Mouse (Mus musculus): Measurements from ENCODE around the gene Gm45717.
"Not testable (repeated sequence)": the region's sequence is repeated elsewhere in the genome, so short reads cannot be mapped to it uniquely, and the experiment has no call there.

The Gm45717 gene

GRCm38 (mm10) chr7:140968710-140969109 lies 13.0 kb upstream of the Gm45717 start:
- not testable (repeated sequence) for DNase-seq (ENCODE audit: low read depth, low spot score)

- no peak for DNase-seq (ENCODE audit: low read depth, low spot score)
These were observed 12.3 kb upstream of the Gm45717 start for GRCm38 (mm10) chr7:140967862-140968591.

DNA sequence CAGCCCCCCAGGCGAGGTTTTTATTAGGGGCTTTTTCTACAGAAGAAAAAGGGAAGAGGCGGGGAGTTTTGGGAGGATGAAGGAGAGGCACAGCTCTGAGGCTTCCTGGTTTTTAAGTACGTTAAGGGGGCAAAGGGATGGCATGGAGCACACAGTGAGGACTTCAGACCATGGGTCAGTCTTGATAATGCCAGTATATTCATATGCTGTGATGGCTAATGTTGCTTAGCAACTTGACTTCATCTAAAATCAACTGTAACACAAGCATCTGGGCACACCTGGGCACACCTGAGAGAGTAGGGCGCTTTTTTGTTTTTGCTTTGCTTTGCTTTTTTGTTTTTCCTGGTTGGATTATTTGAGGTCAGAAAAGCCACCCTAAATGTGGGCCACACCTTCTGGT lies 11.2 kb upstream of the Gm45717 start, which contains the start of gene Ifitm1:
Ifitm1 (plus strand) TSS at position 301 of the 400 bp plus-strand sequence.
- DNase-seq (ENCODE audit: low read depth, low spot score) = no peak

DNA sequence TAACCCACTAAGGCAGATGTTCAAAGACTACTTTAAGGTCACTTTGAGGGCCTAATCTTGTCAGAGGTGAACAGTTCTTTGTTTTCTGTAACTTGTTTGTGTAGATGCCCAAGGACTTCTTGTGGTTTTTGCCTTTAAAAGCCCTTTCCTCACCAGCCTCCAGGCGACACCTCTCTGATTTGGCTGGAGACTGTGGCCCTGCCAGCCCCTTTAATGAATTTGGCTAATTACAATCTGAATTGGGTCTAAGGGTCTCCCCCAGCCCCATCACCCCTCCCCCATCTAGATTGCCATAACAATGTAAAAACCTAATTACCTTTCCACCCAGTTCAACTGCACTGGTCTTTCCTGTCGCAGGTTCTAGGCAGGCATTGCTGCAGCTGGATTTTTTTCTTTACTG lies 7.0 kb upstream of the Gm45717 start:
- no peak for DNase-seq (ENCODE audit: low read depth, low spot score)

- no peak for DNase-seq (ENCODE audit: low read depth, low spot score)
These were observed 5.7 kb upstream of the Gm45717 start for GRCm38 (mm10) chr7:140961416-140961815.

- no peak for DNase-seq (ENCODE audit: low read depth, low spot score)
These were observed 4.3 kb upstream of the Gm45717 start for GRCm38 (mm10) chr7:140960026-140960425.

DNA sequence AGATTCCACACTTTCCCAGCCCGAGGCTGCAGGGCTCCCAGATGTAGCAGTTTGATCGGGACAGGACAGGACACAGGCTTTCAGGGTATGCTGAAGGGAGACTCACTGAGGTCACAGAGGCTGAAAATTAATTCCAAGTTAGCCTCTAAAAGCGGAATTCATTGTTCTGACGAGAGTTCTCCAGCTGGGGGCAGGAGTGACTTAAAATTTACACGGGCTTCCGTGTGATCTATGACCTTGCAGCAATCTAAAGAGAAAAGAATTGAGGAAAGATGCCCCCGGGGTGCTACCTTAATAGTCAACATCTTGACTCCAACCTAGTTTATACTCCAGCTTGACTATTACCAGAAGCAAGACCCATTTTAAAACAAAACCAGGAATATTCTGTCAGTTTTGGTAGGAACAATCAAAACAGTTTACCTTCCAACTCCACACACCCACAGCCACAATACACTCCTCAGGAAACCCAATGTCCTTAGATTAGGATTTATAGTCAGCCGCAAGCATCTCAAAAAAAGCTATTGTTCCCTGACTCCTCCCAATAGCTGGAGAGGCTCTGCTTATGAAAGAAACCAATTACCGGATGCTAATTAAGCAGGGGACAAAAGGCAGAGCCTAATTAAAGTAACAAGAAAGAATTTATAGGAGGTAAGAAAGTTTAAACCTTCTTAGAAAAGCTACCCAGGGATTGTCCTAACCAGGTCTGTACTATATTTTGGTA lies 3.6 kb upstream of the Gm45717 start:
- DNase-seq (ENCODE audit: low read depth, low spot score) = no peak

DNA sequence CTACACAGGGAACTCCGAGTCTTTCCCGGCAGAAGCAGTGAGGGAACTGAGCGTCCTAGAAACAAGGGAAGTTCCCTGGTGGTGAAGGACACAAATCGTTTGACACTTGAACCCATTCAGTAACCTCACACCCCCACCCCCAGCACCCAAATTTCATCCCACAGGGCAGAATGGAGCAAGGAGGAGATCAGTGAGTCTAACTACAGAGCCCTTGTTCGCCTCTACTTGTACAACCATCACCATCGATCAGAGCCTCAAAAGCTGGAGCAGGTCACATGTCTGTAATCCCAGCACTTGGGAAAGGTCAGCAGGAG lies 776 bp upstream of the Gm45717 start:
- no peak for DNase-seq (ENCODE audit: low read depth, low spot score)

DNA sequence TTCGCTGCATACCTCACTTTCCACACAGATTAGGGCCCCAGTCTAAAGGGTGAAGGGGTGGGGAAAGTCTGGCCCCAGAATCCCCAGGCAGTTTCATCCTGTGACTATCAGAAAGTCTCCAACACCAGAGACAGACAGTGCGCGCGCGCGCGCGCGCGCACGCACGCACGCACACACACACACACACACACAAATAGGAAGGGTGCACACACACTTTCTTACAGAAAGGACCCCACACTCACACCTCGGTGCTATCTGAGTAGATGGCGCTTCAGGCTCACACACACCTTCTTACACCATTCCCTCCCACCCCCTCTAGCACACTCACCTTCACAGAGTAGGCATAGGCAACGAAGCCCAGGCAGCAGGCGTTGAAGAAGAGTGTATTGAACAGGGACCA lies 395 bp downstream of the Gm45717 start:
- DNase-seq (ENCODE audit: low read depth, low spot score) = no peak

DNA sequence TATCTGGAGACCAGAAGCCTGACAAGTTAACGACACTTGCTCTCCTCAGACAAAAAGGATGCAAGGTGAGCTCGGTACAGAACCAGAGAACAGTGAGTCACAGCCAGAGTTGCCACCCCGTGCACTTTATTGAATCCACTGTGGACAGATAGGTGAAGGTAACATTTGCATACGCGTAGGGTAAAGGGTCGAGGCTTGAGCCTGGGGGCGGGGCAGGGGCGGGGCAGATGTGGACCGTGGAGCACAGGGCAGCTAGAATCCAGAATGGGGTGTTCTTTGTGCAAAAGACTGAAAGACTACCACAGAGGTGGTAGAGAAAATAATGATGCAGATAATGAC lies 1.0 kb downstream of the Gm45717 start:
- DNase-seq (ENCODE audit: low read depth, low spot score) = no peak

DNA sequence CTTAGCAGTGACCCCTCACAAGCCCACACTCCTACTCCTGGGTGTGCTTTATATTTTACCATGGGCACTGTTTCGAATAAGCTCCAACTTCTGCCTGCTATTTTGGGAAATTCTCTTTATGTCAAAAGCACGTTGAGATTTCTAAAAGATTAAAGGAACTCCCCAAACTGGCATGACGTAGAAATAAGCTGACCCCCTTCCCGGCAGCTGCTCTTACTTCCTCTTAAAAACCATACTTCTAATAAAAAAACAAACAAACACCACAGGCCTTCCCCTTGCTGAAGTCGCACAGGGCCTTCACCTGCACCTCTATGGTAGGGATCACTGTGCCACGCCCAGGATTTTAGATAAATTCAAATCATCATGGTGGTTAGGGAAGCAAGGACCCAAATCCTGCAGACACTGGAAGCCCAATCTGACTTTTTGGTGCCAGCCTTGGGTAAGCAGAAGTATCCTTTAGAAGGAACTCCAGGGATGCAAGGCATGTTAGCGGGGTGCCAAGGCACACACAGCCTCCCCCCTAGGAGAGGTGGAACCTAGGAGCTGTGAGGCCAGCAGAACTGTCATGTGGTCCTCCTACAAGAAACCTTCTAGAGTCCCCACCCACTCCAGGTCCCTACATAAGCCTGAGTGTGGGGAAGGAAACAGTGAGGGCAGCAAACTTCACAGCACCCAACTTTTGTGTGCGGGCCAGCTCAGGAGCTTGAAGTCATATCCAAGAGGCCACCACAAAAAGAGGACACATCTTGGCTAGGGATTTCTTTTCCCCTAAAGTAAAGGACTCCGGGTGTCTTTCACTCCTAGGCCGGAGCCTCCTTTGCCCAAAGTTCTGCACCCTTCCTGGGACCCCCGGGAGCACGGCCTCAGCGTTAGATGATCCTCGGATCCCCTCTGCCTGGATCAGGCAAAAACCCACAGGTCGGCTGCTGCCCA lies 1.7 kb downstream of the Gm45717 start:
- no peak for DNase-seq (ENCODE audit: low read depth, low spot score)

GRCm38 (mm10) chr7:140953133-140953532 lies 2.6 kb downstream of the Gm45717 start:
- DNase-seq (ENCODE audit: low read depth, low spot score) = no peak

- DNase-seq (ENCODE audit: low read depth, low spot score) = no peak
These were observed 3.3 kb downstream of the Gm45717 start for GRCm38 (mm10) chr7:140952441-140952840.

GRCm38 (mm10) chr7:140951765-140952164 lies 4.0 kb downstream of the Gm45717 start:
- DNase-seq (ENCODE audit: low read depth, low spot score) = no peak

DNA sequence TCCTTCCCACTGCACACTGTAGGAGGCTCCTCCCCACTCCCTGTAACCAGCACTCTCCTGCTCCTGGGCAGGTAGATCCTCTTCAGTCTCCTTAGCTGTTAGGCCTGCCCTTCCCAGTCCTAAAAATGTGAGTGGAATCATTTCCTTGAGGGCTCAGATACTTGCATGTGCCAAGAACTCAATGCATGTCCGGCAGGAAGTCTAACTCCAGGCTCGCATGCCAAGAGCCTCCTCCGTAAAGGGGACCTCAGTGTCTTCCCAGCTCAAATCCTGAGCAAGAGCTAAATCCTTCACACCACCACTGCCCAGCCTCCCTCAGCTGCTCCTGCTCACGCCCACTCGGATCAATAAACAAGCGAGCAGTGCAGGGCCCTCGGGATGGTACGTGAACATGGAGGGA lies 4.7 kb downstream of the Gm45717 start:
- DNase-seq (ENCODE audit: low read depth, low spot score) = no peak

DNA sequence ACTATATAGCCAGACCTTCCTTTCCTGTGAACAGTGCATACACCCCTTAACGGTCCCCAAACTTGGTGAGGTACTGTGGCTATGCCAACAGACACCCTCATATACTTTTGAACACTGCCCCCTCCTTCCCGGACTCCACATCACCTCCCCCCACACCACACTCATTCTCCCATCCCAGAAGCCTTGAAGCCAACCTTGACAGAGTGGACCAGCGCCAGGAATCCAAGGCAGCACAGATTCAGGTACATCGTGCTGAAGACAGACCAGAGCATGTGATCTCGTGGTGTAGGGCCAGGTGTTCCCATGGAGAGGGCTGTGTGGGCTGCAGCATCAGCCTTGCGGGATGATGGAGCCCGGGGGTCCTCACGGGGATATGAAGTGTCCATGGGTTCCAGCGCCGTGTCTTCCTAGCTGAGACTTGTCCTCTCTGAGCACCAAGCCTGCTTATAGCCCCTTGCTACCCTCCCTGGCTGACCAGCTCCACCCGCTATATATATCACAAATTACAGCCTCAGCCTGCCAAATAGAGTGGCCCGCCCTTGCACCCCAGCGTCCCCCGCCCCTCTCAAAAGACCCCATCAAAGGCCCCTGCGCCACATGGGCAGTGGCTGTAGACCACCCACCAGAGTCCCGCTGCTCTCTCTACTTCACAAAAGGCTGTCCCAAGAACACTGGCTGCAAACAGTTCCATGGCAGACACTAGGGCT lies 5.8 kb downstream of the Gm45717 start, which contains the start of gene Ifitm5:
Ifitm5 (minus strand) TSS at position 468 of the 707 bp plus-strand sequence.
- DNase-seq (ENCODE audit: low read depth, low spot score) = no peak

GRCm38 (mm10) chr7:140949255-140949654 lies 6.5 kb downstream of the Gm45717 start:
- no peak for DNase-seq (ENCODE audit: low read depth, low spot score)

DNA sequence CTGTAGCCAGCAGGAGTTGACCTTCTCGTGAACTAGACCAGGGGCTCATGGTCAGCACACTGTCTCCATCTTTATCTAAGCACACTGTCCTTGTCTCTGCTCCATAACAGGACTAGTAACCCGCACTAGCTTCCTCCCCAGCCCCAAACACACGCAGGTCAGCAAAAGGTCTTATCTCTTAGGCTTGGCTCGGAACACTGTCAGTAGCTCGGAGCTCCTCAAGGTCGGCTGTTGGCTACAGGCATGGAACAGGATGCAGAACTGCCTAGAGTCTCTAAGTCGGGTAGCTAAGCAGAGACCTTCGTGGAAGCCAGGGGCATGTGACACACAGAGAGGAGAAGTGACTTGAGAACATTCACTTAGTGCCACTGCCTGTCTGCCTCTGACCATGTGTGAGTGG lies 7.6 kb downstream of the Gm45717 start:
- DNase-seq (ENCODE audit: low read depth, low spot score) = no peak

DNA sequence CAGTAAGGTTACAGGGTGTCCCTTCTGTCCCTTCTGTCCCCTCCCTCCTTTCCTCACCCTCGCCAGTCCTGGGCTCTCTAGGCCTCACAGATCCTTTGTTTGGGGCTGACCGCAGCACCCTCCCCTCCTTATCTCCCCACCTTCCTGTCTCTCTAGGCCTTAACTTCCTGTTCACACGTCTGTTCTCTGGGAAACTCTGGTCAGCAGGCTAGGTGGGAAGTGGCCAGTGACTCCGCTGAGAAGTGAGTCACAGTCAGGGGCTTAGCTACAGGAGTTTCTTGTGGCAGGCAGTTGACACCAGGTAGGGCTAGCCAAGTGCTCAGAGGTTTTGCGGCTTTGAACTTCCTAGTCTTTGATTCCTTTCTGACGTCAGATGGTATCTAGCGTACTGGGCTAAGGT lies 8.8 kb downstream of the Gm45717 start:
- DNase-seq (ENCODE audit: low read depth, low spot score) = no peak

DNA sequence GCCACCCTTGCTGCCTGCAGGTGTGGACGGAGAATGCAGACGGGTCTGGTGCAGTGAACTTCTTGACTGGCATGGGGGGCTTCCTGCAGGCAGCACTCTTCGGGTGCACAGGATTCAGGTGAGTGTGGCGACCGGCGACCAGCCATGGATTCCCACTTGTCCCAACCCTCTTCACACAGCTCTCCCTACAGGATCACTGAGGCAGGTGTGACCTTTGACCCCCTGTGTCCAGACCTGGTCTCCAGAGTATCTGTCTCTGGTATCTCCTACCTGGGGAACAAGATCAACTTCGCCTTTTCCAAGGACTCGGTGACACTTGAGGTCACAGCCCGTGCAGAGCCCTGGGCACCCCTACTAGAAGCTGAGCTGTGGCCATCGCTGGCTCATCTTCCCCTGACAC lies 9.4 kb downstream of the Gm45717 start:
- no peak for DNase-seq (ENCODE audit: low read depth, low spot score)

DNA sequence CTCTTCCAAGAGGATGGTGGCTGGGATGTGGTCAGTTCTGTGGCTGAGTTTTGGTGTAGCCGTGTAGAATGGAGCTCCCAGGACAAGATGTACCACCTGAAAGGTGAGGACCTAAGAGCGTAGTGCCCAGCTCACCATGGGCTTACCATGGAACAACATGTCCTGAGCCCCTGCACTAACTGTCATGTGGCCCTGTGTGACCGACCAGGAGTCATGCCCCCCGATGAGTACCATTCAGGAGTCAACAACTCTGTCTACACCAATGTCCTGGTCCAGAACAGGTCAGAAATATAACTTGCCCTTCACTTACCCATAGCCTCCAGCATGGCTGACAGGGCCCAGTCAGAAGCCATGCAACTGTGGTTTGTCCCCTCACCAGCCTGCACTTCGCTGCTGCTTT lies 10.5 kb downstream of the Gm45717 start:
- no peak for DNase-seq (ENCODE audit: low read depth, low spot score)

DNA sequence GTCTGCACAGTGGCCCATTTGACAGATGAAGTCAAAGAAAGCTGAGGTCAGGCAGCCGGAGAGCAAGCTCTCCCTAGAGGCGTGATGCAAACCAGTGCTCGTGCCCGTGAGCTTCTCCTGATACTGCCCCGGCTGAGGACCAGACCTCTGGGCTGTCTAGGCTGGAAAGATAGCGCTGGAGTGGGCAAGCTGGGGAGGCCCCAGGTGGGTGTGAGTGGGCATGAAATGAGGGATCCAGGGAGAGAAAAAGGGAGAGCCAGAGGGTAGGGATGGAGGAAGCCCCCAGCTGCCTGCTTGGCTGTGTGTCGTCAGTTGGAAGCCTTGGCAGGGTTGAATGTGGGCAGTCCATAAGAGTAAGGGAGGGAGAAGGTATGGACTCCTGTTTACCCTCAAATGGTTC lies 11.5 kb downstream of the Gm45717 start:
- DNase-seq (ENCODE audit: low read depth, low spot score) = no peak

Data from c-Kit-negative CD71-positive TER-119-positive erythroid progenitor cells, embryonic 14.5 days (primary cell).